Mouse (Mus musculus) C2C12 (cell line): Measurements from ENCODE around the gene Elac2.

Source experiments
- CEBPB ChIP-seq: IDR thresholded peaks from one replicate; pipeline ENCODE4 v1.6.1; 2011; ENCODE audit warnings: low read depth, mild to moderate bottlenecking, control low read depth, moderate library complexity
- CTCF ChIP-seq: IDR thresholded peaks from one replicate; pipeline ENCODE4 v1.5.1; 2011; ENCODE audit not compliant: control insufficient read depth, insufficient read depth, insufficient read length
- FOSL1 ChIP-seq: IDR thresholded peaks from one replicate; pipeline ENCODE4 v1.8.0; 2011; ENCODE audit warnings: mild to moderate bottlenecking, low read length; ENCODE audit not compliant: poor library complexity, insufficient read depth, severe bottlenecking
- MAX ChIP-seq: IDR thresholded peaks from one replicate; pipeline ENCODE4 v1.6.1; 2011; ENCODE audit warnings: mild to moderate bottlenecking, control low read depth
- MYOG ChIP-seq: IDR thresholded peaks from one replicate; pipeline ENCODE4 v1.6.1; 2011; ENCODE audit not compliant: control insufficient read depth, insufficient read length; ENCODE audit errors: extremely low read depth
- USF1 ChIP-seq: IDR thresholded peaks from one replicate; pipeline ENCODE4 v1.6.1; 2011; ENCODE audit warnings: low read depth, mild to moderate bottlenecking, control low read depth, moderate library complexity

DNA sequence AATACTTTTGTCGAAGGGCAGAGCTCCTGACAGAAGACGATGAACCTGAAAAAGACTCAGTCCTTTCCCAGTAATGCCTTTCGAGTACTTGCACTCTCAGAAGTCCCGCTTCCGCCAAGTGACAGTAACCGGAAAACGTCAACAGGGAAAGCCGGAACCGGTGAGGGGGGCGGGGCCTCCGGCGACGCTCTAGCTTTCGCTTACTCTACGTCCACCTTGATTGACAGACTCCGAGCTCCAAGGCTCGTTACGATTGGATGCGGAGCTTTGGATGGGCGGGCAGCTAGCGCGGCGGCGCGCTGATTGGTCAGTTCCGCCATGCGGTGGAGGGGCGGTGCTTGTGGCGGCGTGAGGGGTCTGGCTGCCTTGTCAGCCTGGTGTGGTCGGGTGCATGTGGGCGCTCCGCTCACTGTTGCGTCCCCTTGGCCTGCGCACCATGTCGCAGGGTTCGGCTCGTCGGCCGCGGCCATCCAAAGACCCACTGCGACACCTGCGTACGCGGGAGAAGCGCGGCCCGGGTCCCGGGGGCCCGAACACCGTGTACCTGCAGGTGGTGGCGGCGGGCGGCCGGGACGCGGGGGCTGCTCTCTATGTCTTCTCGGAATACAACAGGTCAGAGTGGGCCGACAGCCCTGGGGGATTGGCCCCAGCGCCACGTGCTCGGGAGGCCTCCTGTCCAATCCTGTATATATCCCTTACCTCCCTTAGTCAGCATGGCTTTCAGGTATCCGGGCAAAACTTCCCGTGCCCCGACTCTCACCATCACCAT lies at the start of gene Elac2:
- TF ChIP-seq CTCF: no peak
- TF ChIP-seq USF1: no peak
- peak; percentile 93 for TF ChIP-seq MAX
- no peak for TF ChIP-seq MYOG
- no peak for TF ChIP-seq FOSL1
- no peak for TF ChIP-seq CEBPB
